Mouse (Mus musculus): ENCODE data around the gene Smc2. TPM values are rescaled to one million over a fixed set of nuclear protein-coding genes. Genes with fewer than 3 reads are reported as not detected.
"Not testable (repeated sequence)": the region's sequence is repeated elsewhere in the genome, so short reads cannot be mapped to it uniquely, and the experiment has no call there.

The Smc2 gene
- polyA plus RNA-seq, 1 experiment from 2014 or later: 131 TPM

- no peak overlapping the region for H3K27ac ChIP-seq (ENCODE audit: low read length)
- no peak overlapping the region for H3K9ac ChIP-seq (ENCODE audit: low read depth, low read length)
- no peak for ATAC-seq
- H3K4me2 ChIP-seq (ENCODE audit: low read depth, low read length): no peak overlapping the region
- H3K4me3 ChIP-seq (ENCODE audit: low read length): no peak overlapping the region
- 89% methylated on average over 4 of the region's 4 CpGs for WGBS
- H3K4me1 ChIP-seq (ENCODE audit: control insufficient read depth, insufficient read depth, low read length): no peaks in the 10 kb centered on the region
- H3K9me3 ChIP-seq (ENCODE audit: control insufficient read depth, low read length): no peaks in the 10 kb centered on the region
- no peaks in the 10 kb centered on the region for H3K27me3 ChIP-seq (replicated peaks; ENCODE audit: control insufficient read depth, insufficient read depth, low read length)
- H3K36me3 ChIP-seq (ENCODE audit: control insufficient read depth, insufficient read depth, low read length): no peaks in the 10 kb centered on the region
Measured at GRCm38 (mm10) chr4:52487486-52487885, 48.4 kb downstream of the Smc2 start.

GRCm38 (mm10) chr4:52497144-52497543, 58.1 kb downstream of the Smc2 start, which contains the start of gene Vma21-ps:
Gene Vma21-ps (minus strand): TSS chr4:52497244.
- WGBS: 97% methylated on average over 10 of the region's 10 CpGs
- not testable (repeated sequence) for H3K36me3 ChIP-seq (ENCODE audit: control insufficient read depth, insufficient read depth, low read length); H3K4me1 ChIP-seq (ENCODE audit: control insufficient read depth, insufficient read depth, low read length); H3K9ac ChIP-seq (ENCODE audit: low read depth, low read length); H3K4me3 ChIP-seq (ENCODE audit: low read length); H3K9me3 ChIP-seq (ENCODE audit: control insufficient read depth, low read length); H3K27ac ChIP-seq (ENCODE audit: low read length); H3K27me3 ChIP-seq (replicated peaks; ENCODE audit: control insufficient read depth, insufficient read depth, low read length); H3K4me2 ChIP-seq (ENCODE audit: low read depth, low read length); ATAC-seq

GRCm38 (mm10) chr4:52517580-52517979, 78.5 kb downstream of the Smc2 start:
- no peak overlapping the region for H3K9ac ChIP-seq (ENCODE audit: low read depth, low read length)
- no peaks in the 10 kb centered on the region for H3K27me3 ChIP-seq (replicated peaks; ENCODE audit: control insufficient read depth, insufficient read depth, low read length)
- no peaks in the 10 kb centered on the region for H3K9me3 ChIP-seq (ENCODE audit: control insufficient read depth, low read length)
- no peaks in the 10 kb centered on the region for H3K36me3 ChIP-seq (ENCODE audit: control insufficient read depth, insufficient read depth, low read length)
- H3K4me3 ChIP-seq (ENCODE audit: low read length): no peak overlapping the region
- no peak overlapping the region for H3K27ac ChIP-seq (ENCODE audit: low read length)
- H3K4me2 ChIP-seq (ENCODE audit: low read depth, low read length): no peak overlapping the region
- no peak for ATAC-seq
- 26% methylated on average over 4 of the region's 4 CpGs for WGBS
- H3K4me1 ChIP-seq (ENCODE audit: control insufficient read depth, insufficient read depth, low read length): no peaks in the 10 kb centered on the region

- Histone ChIP-seq H3K27me3 (replicated peaks; ENCODE audit: control insufficient read depth, insufficient read depth, low read length) (no peaks in the 10 kb centered on the region), H3K9me3 (ENCODE audit: control insufficient read depth, low read length) (no peaks in the 10 kb centered on the region), H3K4me2 (ENCODE audit: low read depth, low read length) (no peak overlapping the region), H3K4me3 (ENCODE audit: low read length) (no peak overlapping the region), H3K9ac (ENCODE audit: low read depth, low read length) (no peak overlapping the region), H3K4me1 (ENCODE audit: control insufficient read depth, insufficient read depth, low read length) (no peaks in the 10 kb centered on the region), H3K36me3 (ENCODE audit: control insufficient read depth, insufficient read depth, low read length) (no peaks in the 10 kb centered on the region), H3K27ac (ENCODE audit: low read length) (no peak overlapping the region)
- no peak for ATAC-seq
- WGBS: 68% methylated on average over 5 of the region's 5 CpGs
Measured at GRCm38 (mm10) chr4:52519301-52519700, 80.3 kb downstream of the Smc2 start.

- Histone ChIP-seq H3K4me2 (ENCODE audit: low read depth, low read length) (no peak overlapping the region), H3K27ac (ENCODE audit: low read length) (no peak overlapping the region), H3K36me3 (ENCODE audit: control insufficient read depth, insufficient read depth, low read length) (no peaks in the 10 kb centered on the region), H3K27me3 (replicated peaks; ENCODE audit: control insufficient read depth, insufficient read depth, low read length) (no peaks in the 10 kb centered on the region), H3K9ac (ENCODE audit: low read depth, low read length) (no peak overlapping the region), H3K4me1 (ENCODE audit: control insufficient read depth, insufficient read depth, low read length) (no peaks in the 10 kb centered on the region), H3K9me3 (ENCODE audit: control insufficient read depth, low read length) (no peaks in the 10 kb centered on the region), H3K4me3 (ENCODE audit: low read length) (no peak overlapping the region)
- no peak for ATAC-seq
- 71% methylated on average over 5 of the region's 5 CpGs for WGBS
Measured at GRCm38 (mm10) chr4:52526464-52526863, 87.4 kb downstream of the Smc2 start.

- Histone ChIP-seq H3K4me1 (ENCODE audit: control insufficient read depth, insufficient read depth, low read length) (no peaks in the 10 kb centered on the region), H3K27me3 (replicated peaks; ENCODE audit: control insufficient read depth, insufficient read depth, low read length) (no peaks in the 10 kb centered on the region), H3K36me3 (ENCODE audit: control insufficient read depth, insufficient read depth, low read length) (no peaks in the 10 kb centered on the region), H3K4me2 (ENCODE audit: low read depth, low read length) (no peak overlapping the region), H3K27ac (ENCODE audit: low read length) (no peak overlapping the region), H3K9me3 (ENCODE audit: control insufficient read depth, low read length) (no peaks in the 10 kb centered on the region), H3K4me3 (ENCODE audit: low read length) (no peak overlapping the region), H3K9ac (ENCODE audit: low read depth, low read length) (no peak overlapping the region)
- 71% methylated on average over 2 of the region's 2 CpGs for WGBS
- no peak for ATAC-seq
Measured at GRCm38 (mm10) chr4:52530636-52531035, 91.6 kb downstream of the Smc2 start.

Other genes with a start within 250 kb of the Smc2 start
- gene Vma21-ps, start 58.0 kb downstream of the Smc2 start, polyA plus RNA-seq (2015; fragmentation: Nextera tagmentation; extraction: Ambion mirVana): 1.4 and 2.0 TPM in 2 replicates
- not detected in 2 replicates for gene Toporsl, start 157.0 kb downstream of the Smc2 start, polyA plus RNA-seq (2015; fragmentation: Nextera tagmentation; extraction: Ambion mirVana)

Data from intestine, embryonic 16.5 days (tissue).